Mouse (Mus musculus) stomach, postnatal 0 days (tissue): ENCODE measurements around the gene Ltb. TPM values are rescaled to one million over a fixed set of nuclear protein-coding genes. Genes with fewer than 3 reads are reported as not detected.

Experiments
- ATAC-seq: fragments of 200-750 bp; cut with Nextera tagmentation; 2 replicates; pipeline ENCODE4 v1.8.0; 2017; ENCODE audit not compliant: low FRiP score, low TSS enrichment
- DNase-seq: peaks from one replicate; pipeline ENCODE4 v3.0.0-alpha.2; 2016; ENCODE audit warnings: low spot score
- H3K27ac ChIP-seq: fragments of 300-500 bp; sonication (generic); replicated peaks from 2 replicates; pipeline ENCODE4 v1.5.1; 2014; ENCODE audit warnings: mild to moderate bottlenecking, control low read depth
- H3K27me3 ChIP-seq: fragments of 300-500 bp; sonication (generic); 2 replicates; pipeline ENCODE4 v1.6.1; 2014; ENCODE audit warnings: low read length; ENCODE audit not compliant: control insufficient read depth, insufficient read depth
- H3K36me3 ChIP-seq: fragments of 300-500 bp; sonication (generic); 2 replicates; pipeline ENCODE4 v1.6.1; 2014; ENCODE audit warnings: low read length, mixed read lengths; ENCODE audit not compliant: control insufficient read depth, insufficient read depth
- H3K4me1 ChIP-seq: fragments of 300-500 bp; sonication (generic); replicated peaks from 2 replicates; pipeline ENCODE4 v1.6.1; 2014; ENCODE audit warnings: antibody characterized with exemption; ENCODE audit not compliant: control insufficient read depth, insufficient read depth
- H3K4me2 ChIP-seq: fragments of 300-500 bp; sonication (generic); replicated peaks from 2 replicates; pipeline ENCODE4 v1.6.1; 2014; ENCODE audit warnings: low read depth, mild to moderate bottlenecking, control low read depth, moderate library complexity
- H3K4me3 ChIP-seq: fragments of 300-500 bp; sonication (generic); 2 replicates; pipeline ENCODE4 v1.5.1; 2014; ENCODE audit warnings: low read depth, low read length, control low read depth
- H3K9ac ChIP-seq: fragments of 300-500 bp; sonication (generic); 2 replicates; pipeline ENCODE4 v1.6.1; 2014; ENCODE audit warnings: mild to moderate bottlenecking, low read length, control low read depth, mixed read lengths
- H3K9me3 ChIP-seq: fragments of 300-500 bp; sonication (generic); 2 replicates; pipeline ENCODE4 v1.6.1; 2016; ENCODE audit warnings: low read length; ENCODE audit not compliant: control insufficient read depth
- CTCF ChIP-seq: IDR thresholded peaks from 2 replicates; pipeline ENCODE4 v1.5.1; 2016; ENCODE audit warnings: antibody characterized with exemption, low read depth, mild to moderate bottlenecking, moderate library complexity
- EP300 ChIP-seq: optimal IDR thresholded peaks from 2 replicates; pipeline ENCODE3; 2016; ENCODE audit warnings: antibody characterized with exemption
- WGBS: fragments of 180-500 bp; shearing (Covaris S2); extraction: QIAGEN DNeasy Blood & Tissue Kit; methylation state at CpG from one replicate; pipeline ENCODE4 v1.1.7; 2014; 5-methylcytosine and 5-hydroxymethylcytosine counted together
- polyA plus RNA-seq: library from polyadenylated mRNA; unstranded; fragments of >200 nt; fragmentation: Nextera tagmentation; extraction: Ambion mirVana; gene quantifications from 2 replicates; pipeline ENCODE4 v1.2.1, GENCODE M21; 2015

Ltb gene
- polyA plus RNA-seq, 1 experiment from 2014 or later = 0.78 TPM

GRCm38 (mm10) chr17:35235614-35236389, 41.6 kb downstream of the Ltb start, which contains the start of gene Nfkbil1:
Nfkbil1 (minus strand) TSS chr17:35235792.
- peak within 1 kb of the TSS; percentile 86 for H3K9ac ChIP-seq
- H3K27me3 ChIP-seq = no peaks in the 10 kb centered on the region
- H3K4me1 ChIP-seq = peaks cover 3% of the 10 kb centered on the region
- DNase-seq (peak; percentile 91), ATAC-seq (peak; percentile 80)
- H3K27ac ChIP-seq = peak within 1 kb of the TSS; percentile 97
- peak within 1 kb of the TSS; percentile 91 for H3K4me2 ChIP-seq
- peak within 1 kb of the TSS; percentile 56 for H3K4me3 ChIP-seq
- TF ChIP-seq CTCF (no peak), EP300 (peak; percentile 63)
- WGBS = under 1% methylated on average over 35 of the region's 35 CpGs
- no peaks in the 10 kb centered on the region for H3K9me3 ChIP-seq
- H3K36me3 ChIP-seq = no peaks in the 10 kb centered on the region; the same call in 1 of the 2 replicates

DNA sequence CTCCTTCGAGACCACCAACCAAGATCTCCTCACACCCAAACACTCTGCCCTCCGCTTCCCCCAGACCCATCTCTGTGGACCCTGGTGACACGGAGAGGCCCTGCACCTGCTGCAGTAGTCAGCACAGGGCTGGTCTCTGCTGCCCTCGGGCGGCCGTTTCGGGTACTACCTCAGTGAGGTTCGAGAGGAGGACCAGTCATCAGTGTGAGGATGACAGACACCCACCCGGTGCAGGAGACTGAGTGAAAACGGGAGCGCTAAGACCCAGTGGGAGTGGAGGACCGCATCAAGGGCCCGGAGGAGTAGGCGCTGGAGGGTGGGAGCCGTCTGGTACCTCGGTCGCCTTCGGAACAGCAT, 42.1 kb downstream of the Ltb start:
- Histone ChIP-seq H3K27me3 (no peaks in the 10 kb centered on the region), H3K27ac (peak overlapping the region; percentile 97), H3K9me3 (no peaks in the 10 kb centered on the region), H3K36me3 (no peaks in the 10 kb centered on the region; the same call in 1 of the 2 replicates), H3K4me3 (peak overlapping the region; percentile 56), H3K4me2 (peak overlapping the region; percentile 91), H3K4me1 (peaks cover 6% of the 10 kb centered on the region), H3K9ac (peak overlapping the region; percentile 86)
- TF ChIP-seq EP300 = no peak
- TF ChIP-seq CTCF = peak; percentile 100
- DNase-seq (peak; percentile 96), ATAC-seq (peak; percentile 68)
- under 1% methylated on average over 18 of the region's 18 CpGs for WGBS

DNA sequence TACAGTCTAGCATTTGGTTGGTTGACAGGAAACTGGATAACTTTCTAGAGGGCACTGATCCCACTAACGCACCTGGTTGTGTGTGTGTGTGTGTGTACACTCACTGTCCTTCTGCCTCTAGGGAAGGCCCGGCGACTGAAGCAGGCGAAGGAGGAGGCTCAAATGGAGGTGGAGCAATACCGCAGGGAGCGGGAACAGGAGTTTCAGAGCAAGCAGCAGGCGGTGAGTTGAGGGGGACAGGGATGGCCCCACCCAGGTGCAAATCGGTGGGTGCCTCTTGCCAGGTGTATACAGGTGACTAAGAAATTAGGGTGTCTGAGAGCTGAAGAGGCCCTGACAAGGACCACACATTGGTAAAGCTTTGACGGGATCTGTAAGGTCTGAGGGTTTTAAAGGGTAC, 42.8 kb downstream of the Ltb start:
- Histone ChIP-seq H3K4me3 (no peak overlapping the region), H3K9me3 (no peaks in the 10 kb centered on the region), H3K27ac (no peak overlapping the region), H3K36me3 (no peaks in the 10 kb centered on the region), H3K9ac (no peak overlapping the region), H3K27me3 (no peaks in the 10 kb centered on the region), H3K4me1 (peaks cover 6% of the 10 kb centered on the region), H3K4me2 (no peak overlapping the region)
- WGBS = 74% methylated on average over 9 of the region's 9 CpGs
- TF ChIP-seq CTCF = no peak
- ATAC-seq (no peak), DNase-seq (no peak)

GRCm38 (mm10) chr17:35237504-35237903, 43.3 kb downstream of the Ltb start:
- Histone ChIP-seq H3K9me3 (no peaks in the 10 kb centered on the region), H3K4me1 (peaks cover 6% of the 10 kb centered on the region), H3K27me3 (no peaks in the 10 kb centered on the region), H3K4me2 (no peak overlapping the region), H3K27ac (no peak overlapping the region), H3K9ac (no peak overlapping the region), H3K36me3 (no peaks in the 10 kb centered on the region), H3K4me3 (no peak overlapping the region)
- no peak for TF ChIP-seq CTCF
- TF ChIP-seq EP300 = no peak
- WGBS = 90% methylated on average over 12 of the region's 12 CpGs
- no peak for DNase-seq
- ATAC-seq = no peak

- H3K4me2 ChIP-seq = no peak overlapping the region
- DNase-seq (no peak), ATAC-seq (no peak)
- H3K4me1 ChIP-seq = peaks cover 9% of the 10 kb centered on the region
- H3K27me3 ChIP-seq = no peaks in the 10 kb centered on the region
- H3K4me3 ChIP-seq = no peak overlapping the region
- H3K9me3 ChIP-seq = no peaks in the 10 kb centered on the region
- TF ChIP-seq EP300 = no peak
- 80% methylated on average over 5 of the region's 5 CpGs for WGBS
- H3K27ac ChIP-seq = peak overlapping the region; percentile 100
- no peak overlapping the region for H3K9ac ChIP-seq
- peaks cover 8% of the 10 kb centered on the region for H3K36me3 ChIP-seq
Measured at GRCm38 (mm10) chr17:35239700-35240099, 45.5 kb downstream of the Ltb start.

- WGBS = 24% methylated on average over 12 of the region's 12 CpGs
- H3K4me3 ChIP-seq = peak overlapping the region; percentile 82
- peak; percentile 53 for DNase-seq
- TF ChIP-seq EP300 = peak; percentile 70
- TF ChIP-seq CTCF = no peak
- no peaks in the 10 kb centered on the region for H3K9me3 ChIP-seq
- H3K27ac ChIP-seq = peak overlapping the region; percentile 100
- H3K4me2 ChIP-seq = peak overlapping the region; percentile 83
- ATAC-seq = no peak
- H3K27me3 ChIP-seq = no peaks in the 10 kb centered on the region
- peaks cover 7% of the 10 kb centered on the region for H3K4me1 ChIP-seq
- H3K36me3 ChIP-seq = peaks cover 9% of the 10 kb centered on the region
- peak overlapping the region; percentile 98 for H3K9ac ChIP-seq
Measured at GRCm38 (mm10) chr17:35240384-35241304, 46.4 kb downstream of the Ltb start.
